Mouse (Mus musculus): ENCODE data around the gene Stfa2l1.
"Not testable (repeated sequence)": the region's sequence is repeated elsewhere in the genome, so short reads cannot be mapped to it uniquely, and the experiment has no call there.

The Stfa2l1 gene

DNA sequence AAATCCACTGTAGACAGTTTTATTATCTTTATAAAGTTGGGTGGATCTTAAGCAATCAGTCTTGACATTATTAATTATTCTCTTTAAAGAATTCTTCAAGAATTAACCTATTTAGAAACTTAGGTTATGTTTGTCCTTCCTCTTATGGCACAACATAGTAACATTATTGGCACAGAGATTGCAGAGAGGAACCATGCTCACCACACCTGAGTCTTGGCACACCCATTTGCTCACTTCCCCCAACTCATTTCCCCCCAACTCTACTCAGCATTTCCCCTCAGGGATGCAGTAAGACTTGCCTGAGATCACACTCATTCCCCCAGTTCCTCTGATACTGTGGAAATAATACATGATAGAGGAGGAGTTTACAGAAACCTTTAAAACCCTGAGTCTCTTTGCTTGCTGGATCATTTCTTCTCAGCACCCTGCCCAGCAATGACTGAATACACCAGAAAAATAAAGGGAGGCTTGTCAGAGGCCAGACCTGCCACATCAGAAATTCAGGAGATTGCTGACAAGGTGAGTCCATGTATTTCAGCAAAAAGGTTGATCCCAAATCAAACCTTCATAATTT, at the start of gene Stfa2l1:
Stfa2l1 (plus strand) TSS at position 410 of the 574 bp plus-strand sequence.
- no peak for DNase-seq (ENCODE audit: low read depth, low spot score)
- no peaks in the 10 kb centered on the region for H3K36me3 ChIP-seq (ENCODE audit: control insufficient read depth, insufficient read depth, low read length, poor library complexity, severe bottlenecking)

DNA sequence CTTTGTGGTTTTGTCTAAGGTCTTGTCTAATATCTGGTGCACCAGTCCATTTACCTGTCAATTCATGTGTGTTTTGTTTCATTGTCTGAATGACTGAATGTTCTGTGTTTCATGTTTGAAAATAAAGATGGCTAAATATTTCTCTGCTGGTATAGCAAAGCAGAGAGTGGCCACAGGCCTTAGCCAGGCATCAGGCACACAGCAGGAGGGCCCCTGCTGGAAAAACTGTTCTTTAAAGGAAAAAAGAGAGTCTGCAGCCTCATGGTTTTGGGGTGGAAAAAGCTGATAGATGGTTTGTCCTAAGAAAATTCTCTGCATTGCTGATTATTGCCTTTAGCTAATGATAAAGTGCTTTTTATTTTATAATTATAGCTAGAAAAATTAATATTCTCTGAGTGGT, 45.1 kb upstream of the Stfa2l1 start:
- H3K36me3 ChIP-seq (ENCODE audit: control insufficient read depth, insufficient read depth, low read length, poor library complexity, severe bottlenecking); DNase-seq (ENCODE audit: low read depth, low spot score); H3K27me3 ChIP-seq (ENCODE audit: control insufficient read depth, insufficient read depth, low read length, poor library complexity, severe bottlenecking): not testable (repeated sequence)

More for the DNA sequence above, at the start of gene Stfa2l1:
- H3K27me3 ChIP-seq (ENCODE audit: control insufficient read depth, insufficient read depth, low read length, poor library complexity, severe bottlenecking) = no peaks in the 10 kb centered on the region

DNA sequence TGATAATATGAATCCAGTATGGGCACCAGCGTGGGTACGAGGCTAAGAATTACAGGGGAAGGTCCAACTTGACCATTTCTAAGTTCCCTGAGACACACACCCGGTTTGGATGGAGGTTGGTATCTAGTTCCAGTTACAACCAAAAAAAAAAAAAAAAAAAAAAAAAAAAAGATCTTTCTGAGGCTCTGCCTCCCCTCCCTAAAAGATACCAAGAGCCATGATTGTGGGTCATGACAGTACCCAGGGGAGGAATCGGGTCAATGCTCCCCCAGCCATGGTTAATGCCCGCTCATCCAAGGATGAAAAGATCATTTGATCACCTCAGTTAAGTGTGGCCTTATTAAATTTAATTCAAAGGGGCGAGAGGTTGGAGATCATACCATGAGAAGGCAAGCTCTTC, 40.9 kb upstream of the Stfa2l1 start:
- not testable (repeated sequence) for H3K36me3 ChIP-seq (ENCODE audit: control insufficient read depth, insufficient read depth, low read length, poor library complexity, severe bottlenecking); DNase-seq (ENCODE audit: low read depth, low spot score); H3K27me3 ChIP-seq (ENCODE audit: control insufficient read depth, insufficient read depth, low read length, poor library complexity, severe bottlenecking)

GRCm38 (mm10) chr16:36128092-36128491, 28.5 kb upstream of the Stfa2l1 start:
- DNase-seq (ENCODE audit: low read depth, low spot score) = no peak

GRCm38 (mm10) chr16:36131141-36131540, 25.5 kb upstream of the Stfa2l1 start, which contains the start of gene Csta1:
TSS of gene Csta1 (minus strand) at chr16:36131241.
- DNase-seq (ENCODE audit: low read depth, low spot score) = no peak
- Histone ChIP-seq H3K36me3 (ENCODE audit: control insufficient read depth, insufficient read depth, low read length, poor library complexity, severe bottlenecking) (no peaks in the 10 kb centered on the region), H3K27me3 (ENCODE audit: control insufficient read depth, insufficient read depth, low read length, poor library complexity, severe bottlenecking) (no peaks in the 10 kb centered on the region)

More at GRCm38 (mm10) chr16:36128092-36128491, 28.5 kb upstream of the Stfa2l1 start:
- Histone ChIP-seq H3K36me3 (ENCODE audit: control insufficient read depth, insufficient read depth, low read length, poor library complexity, severe bottlenecking) (no peaks in the 10 kb centered on the region), H3K27me3 (ENCODE audit: control insufficient read depth, insufficient read depth, low read length, poor library complexity, severe bottlenecking) (no peaks in the 10 kb centered on the region)

DNA sequence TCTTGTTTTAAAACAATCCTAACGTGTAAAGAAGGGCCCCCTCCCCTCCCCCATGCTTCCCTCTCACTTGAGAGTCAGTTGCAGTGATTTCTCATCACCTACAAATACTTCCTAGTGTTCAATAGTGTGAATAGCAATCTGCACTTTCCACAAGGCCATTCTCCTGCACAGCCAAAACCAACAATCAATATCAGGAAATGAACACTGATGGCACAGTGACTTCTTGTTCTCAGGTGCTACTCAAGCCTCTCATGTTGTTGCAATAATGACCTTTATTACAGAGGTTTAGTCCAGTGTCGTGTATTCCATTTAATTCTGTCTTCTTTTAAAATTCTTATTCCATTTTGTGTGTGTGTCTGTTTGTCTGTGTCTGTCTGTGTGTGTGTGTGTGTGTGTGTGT, 18.4 kb upstream of the Stfa2l1 start:
- no peak for DNase-seq (ENCODE audit: low read depth, low spot score)
- H3K36me3 ChIP-seq (ENCODE audit: control insufficient read depth, insufficient read depth, low read length, poor library complexity, severe bottlenecking) = no peaks in the 10 kb centered on the region
- H3K27me3 ChIP-seq (ENCODE audit: control insufficient read depth, insufficient read depth, low read length, poor library complexity, severe bottlenecking) = no peaks in the 10 kb centered on the region

DNA sequence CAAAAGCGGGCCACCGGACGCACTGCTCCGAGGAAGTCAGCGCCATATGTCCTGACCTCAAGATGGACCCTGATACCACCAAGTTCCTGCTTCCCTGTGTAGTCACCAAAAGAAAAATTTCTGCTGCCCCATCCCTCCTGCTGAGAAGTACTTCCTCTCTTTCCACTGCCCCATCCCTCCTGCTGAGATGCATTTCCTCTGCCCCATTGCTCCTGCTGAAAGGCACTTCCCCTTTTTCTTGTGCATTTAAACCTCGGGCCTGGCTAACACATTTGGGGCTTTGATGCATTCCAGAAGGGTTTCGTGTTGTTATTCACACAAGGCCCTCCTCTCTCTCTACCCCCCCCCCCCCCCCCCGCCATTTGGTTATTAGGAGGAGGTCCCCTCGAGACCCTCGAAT, 11.2 kb downstream of the Stfa2l1 start:
- H3K27me3 ChIP-seq (ENCODE audit: control insufficient read depth, insufficient read depth, low read length, poor library complexity, severe bottlenecking); DNase-seq (ENCODE audit: low read depth, low spot score); H3K36me3 ChIP-seq (ENCODE audit: control insufficient read depth, insufficient read depth, low read length, poor library complexity, severe bottlenecking): not testable (repeated sequence)

DNA sequence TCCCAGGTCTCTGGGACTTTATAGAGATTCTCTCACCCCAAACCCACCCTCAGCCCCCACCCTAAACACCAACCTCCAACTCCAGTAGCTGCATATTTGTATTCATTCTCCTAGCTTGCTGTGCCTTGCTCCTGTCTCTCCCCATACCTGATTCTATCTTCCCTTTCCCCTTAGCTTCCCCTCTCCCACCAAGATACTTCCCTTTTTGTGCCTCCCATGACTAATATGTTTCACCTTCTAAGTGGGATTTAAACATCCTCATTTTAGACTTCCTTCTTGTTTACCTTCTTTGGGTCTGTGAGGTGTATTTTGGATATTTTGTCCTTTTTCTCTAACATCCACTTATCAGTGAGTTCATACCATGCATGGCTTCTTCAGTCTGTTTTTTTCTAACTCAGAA, 19.5 kb downstream of the Stfa2l1 start:
- no peaks in the 10 kb centered on the region for H3K36me3 ChIP-seq (ENCODE audit: control insufficient read depth, insufficient read depth, low read length, poor library complexity, severe bottlenecking)
- DNase-seq (ENCODE audit: low read depth, low spot score) = no peak
- no peaks in the 10 kb centered on the region for H3K27me3 ChIP-seq (ENCODE audit: control insufficient read depth, insufficient read depth, low read length, poor library complexity, severe bottlenecking)

DNA sequence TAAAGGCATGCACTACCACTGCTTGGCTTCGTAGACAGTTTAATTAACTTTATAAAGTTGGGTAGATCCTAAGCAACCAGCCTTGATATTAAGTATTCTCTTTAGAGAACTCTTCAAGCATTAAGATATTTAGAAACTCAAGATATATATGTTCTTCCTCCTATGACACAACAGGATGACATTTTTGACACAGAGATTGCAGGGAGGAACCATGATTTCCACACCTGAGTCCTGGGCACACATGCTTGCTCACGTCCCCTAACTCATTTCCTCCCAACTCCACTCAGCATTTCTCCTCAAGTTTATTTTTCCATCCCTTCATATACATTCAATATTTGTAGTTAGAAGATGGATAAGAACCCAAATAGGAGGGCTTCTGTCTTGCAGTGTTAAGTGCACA, 23.3 kb downstream of the Stfa2l1 start:
- no peak for DNase-seq (ENCODE audit: low read depth, low spot score)
- H3K27me3 ChIP-seq (ENCODE audit: control insufficient read depth, insufficient read depth, low read length, poor library complexity, severe bottlenecking) = no peaks in the 10 kb centered on the region
- no peaks in the 10 kb centered on the region for H3K36me3 ChIP-seq (ENCODE audit: control insufficient read depth, insufficient read depth, low read length, poor library complexity, severe bottlenecking)

DNA sequence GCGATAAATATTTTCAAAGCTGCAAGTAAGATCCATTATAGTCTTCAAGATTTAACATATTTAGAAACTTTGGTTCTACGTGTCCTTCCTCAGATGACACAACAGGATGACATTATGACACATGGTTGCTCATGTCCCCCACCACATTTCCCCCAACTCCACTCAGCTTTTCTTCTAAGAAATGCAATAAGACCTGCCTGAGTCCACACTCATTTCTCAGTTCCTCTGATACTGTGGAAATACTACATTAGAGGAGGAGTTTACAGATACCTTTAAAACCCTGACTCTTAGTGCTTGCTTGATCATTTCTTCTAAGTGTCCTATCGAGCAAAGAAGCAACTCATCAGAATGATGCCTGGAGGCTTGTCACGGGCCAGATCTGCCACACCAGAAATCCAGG, 27.3 kb downstream of the Stfa2l1 start, which contains the start of gene Gm5483:
Gm5483 (plus strand) TSS at position 301 of the 400 bp plus-strand sequence.
- H3K27me3 ChIP-seq (ENCODE audit: control insufficient read depth, insufficient read depth, low read length, poor library complexity, severe bottlenecking); DNase-seq (ENCODE audit: low read depth, low spot score); H3K36me3 ChIP-seq (ENCODE audit: control insufficient read depth, insufficient read depth, low read length, poor library complexity, severe bottlenecking): not testable (repeated sequence)

DNA sequence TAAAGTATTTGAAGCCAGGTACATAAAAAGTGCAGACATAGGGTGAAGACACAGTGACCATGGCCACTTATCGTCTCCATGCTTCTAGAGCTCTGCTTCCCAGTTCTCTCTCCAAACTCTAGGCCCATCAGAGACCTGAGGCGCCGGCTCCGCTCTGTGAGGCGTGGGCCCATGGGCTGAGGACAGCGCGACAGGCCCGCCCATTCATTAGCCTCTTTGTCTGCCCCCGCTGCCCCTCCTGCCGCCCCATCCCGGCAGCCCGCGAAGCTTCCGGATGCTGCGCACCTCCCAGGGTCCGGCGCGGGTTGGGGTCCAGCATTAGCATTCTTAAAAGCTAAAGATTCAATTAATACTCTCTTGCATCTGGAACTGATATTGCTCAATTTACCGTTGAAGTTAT, 42.6 kb downstream of the Stfa2l1 start:
- H3K27me3 ChIP-seq (ENCODE audit: control insufficient read depth, insufficient read depth, low read length, poor library complexity, severe bottlenecking) = no peaks in the 10 kb centered on the region
- no peaks in the 10 kb centered on the region for H3K36me3 ChIP-seq (ENCODE audit: control insufficient read depth, insufficient read depth, low read length, poor library complexity, severe bottlenecking)
- DNase-seq (ENCODE audit: low read depth, low spot score) = no peak

DNA sequence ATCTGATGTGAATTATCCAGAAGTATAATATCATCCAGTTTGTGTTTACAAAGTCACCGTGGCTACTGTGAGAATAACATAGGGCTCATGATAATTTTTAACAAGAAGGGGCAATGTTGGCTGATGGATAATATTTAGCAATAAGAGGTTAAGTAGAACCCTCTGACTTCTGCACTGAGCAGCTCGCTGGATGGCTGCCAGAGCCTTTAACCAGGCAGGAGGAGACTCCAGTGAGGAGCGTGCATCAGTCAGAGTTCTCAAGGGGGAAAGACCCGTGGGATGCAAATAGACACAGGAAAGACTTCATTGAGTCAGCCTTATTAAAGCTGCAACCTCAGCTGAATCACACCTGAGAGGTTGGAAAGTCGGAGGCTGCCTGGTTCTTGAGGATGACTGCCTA, 47.2 kb downstream of the Stfa2l1 start:
- no peak for DNase-seq (ENCODE audit: low read depth, low spot score)
- H3K36me3 ChIP-seq (ENCODE audit: control insufficient read depth, insufficient read depth, low read length, poor library complexity, severe bottlenecking) = no peaks in the 10 kb centered on the region
- H3K27me3 ChIP-seq (ENCODE audit: control insufficient read depth, insufficient read depth, low read length, poor library complexity, severe bottlenecking) = no peaks in the 10 kb centered on the region

- not testable (repeated sequence) for DNase-seq (ENCODE audit: low read depth, low spot score); H3K36me3 ChIP-seq (ENCODE audit: control insufficient read depth, insufficient read depth, low read length, poor library complexity, severe bottlenecking); H3K27me3 ChIP-seq (ENCODE audit: control insufficient read depth, insufficient read depth, low read length, poor library complexity, severe bottlenecking)
Observed at GRCm38 (mm10) chr16:36205684-36206083, 49.1 kb downstream of the Stfa2l1 start.

GRCm38 (mm10) chr16:36209967-36210453, 53.4 kb downstream of the Stfa2l1 start, which contains the start of gene Gm5416:
TSS of gene Gm5416 (plus strand) at chr16:36210403.
- Histone ChIP-seq H3K27me3 (ENCODE audit: control insufficient read depth, insufficient read depth, low read length, poor library complexity, severe bottlenecking) (no peaks in the 10 kb centered on the region), H3K36me3 (ENCODE audit: control insufficient read depth, insufficient read depth, low read length, poor library complexity, severe bottlenecking) (no peaks in the 10 kb centered on the region)
- DNase-seq (ENCODE audit: low read depth, low spot score) = no peak
